Mouse (Mus musculus): ENCODE measurements at regions not wholly inside any gene's neighbourhood (a gene's known extent, or its start where the extent isn't known, plus 50 kb on each side); places are given as distances from the start of the nearest gene placed in this dataset. TPM values are rescaled to one million over a fixed set of nuclear protein-coding genes. Genes with fewer than 3 reads are reported as not detected.

GRCm38 (mm10) chr12:109399591-109399990 lies 53.0 kb upstream of the Dlk1 start:
- no peaks in the 10 kb centered on the region for H3K36me3 ChIP-seq (ENCODE audit: insufficient read depth)
- DNase-seq (peak; percentile 85), ATAC-seq (ENCODE audit: insufficient read depth) (peak; percentile 0; the same call in 1 of the 2 replicates)
- no peaks in the 10 kb centered on the region for H3K9me3 ChIP-seq (ENCODE audit: low read depth, low read length)
- 8% methylated on average over 22 of the region's 22 CpGs for WGBS
- TF ChIP-seq CTCF (IDR thresholded peaks at IDR 0.05; ENCODE audit: low read depth): no peak
- no peaks in the 10 kb centered on the region for H3K27me3 ChIP-seq (ENCODE audit: insufficient read depth, low read length)
- 0 out of 2 replicates have a peak overlapping the region, but pooled peaks have one; percentile 14 for H3K9ac ChIP-seq
- H3K4me3 ChIP-seq (ENCODE audit: low read depth, low read length): no peak overlapping the region
- H3K4me1 ChIP-seq (ENCODE audit: insufficient read depth): peaks cover 57% of the 10 kb centered on the region
- peak overlapping the region; percentile 47 for H3K4me2 ChIP-seq
- H3K27ac ChIP-seq (ENCODE audit: low read depth): peak overlapping the region; percentile 91

GRCm38 (mm10) chr12:109400041-109400440 lies 52.6 kb upstream of the Dlk1 start:
- TF ChIP-seq CTCF (IDR thresholded peaks at IDR 0.05; ENCODE audit: low read depth): no peak
- no peaks in the 10 kb centered on the region for H3K36me3 ChIP-seq (ENCODE audit: insufficient read depth)
- H3K27ac ChIP-seq (ENCODE audit: low read depth): peak overlapping the region; percentile 91
- H3K27me3 ChIP-seq (ENCODE audit: insufficient read depth, low read length): no peaks in the 10 kb centered on the region
- no peak overlapping the region for H3K4me3 ChIP-seq (ENCODE audit: low read depth, low read length)
- no peaks in the 10 kb centered on the region for H3K9me3 ChIP-seq (ENCODE audit: low read depth, low read length)
- peaks cover 57% of the 10 kb centered on the region for H3K4me1 ChIP-seq (ENCODE audit: insufficient read depth)
- WGBS: 63% methylated on average over 7 of the region's 7 CpGs
- no peak for ATAC-seq (ENCODE audit: insufficient read depth)
- peak overlapping the region; percentile 47 for H3K4me2 ChIP-seq
- H3K9ac ChIP-seq: 0 out of 2 replicates have a peak overlapping the region, but pooled peaks have one; percentile 14
- DNase-seq: no peak

- no peaks in the 10 kb centered on the region for H3K36me3 ChIP-seq (ENCODE audit: insufficient read depth)
- peaks cover 57% of the 10 kb centered on the region for H3K4me1 ChIP-seq (ENCODE audit: insufficient read depth)
- no peak overlapping the region for H3K9ac ChIP-seq
- DNase-seq (peak; percentile 81), ATAC-seq (ENCODE audit: insufficient read depth) (no peak)
- H3K4me3 ChIP-seq (ENCODE audit: low read depth, low read length): no peak overlapping the region
- no peaks in the 10 kb centered on the region for H3K27me3 ChIP-seq (ENCODE audit: insufficient read depth, low read length)
- H3K9me3 ChIP-seq (ENCODE audit: low read depth, low read length): no peaks in the 10 kb centered on the region
- H3K4me2 ChIP-seq: no peak overlapping the region
- peak; percentile 84 for TF ChIP-seq CTCF (IDR thresholded peaks at IDR 0.05; ENCODE audit: low read depth)
- peak overlapping the region; percentile 91 for H3K27ac ChIP-seq (ENCODE audit: low read depth)
- 40% methylated on average over 15 of the region's 15 CpGs for WGBS
Observed at GRCm38 (mm10) chr12:109400936-109401586, 51.6 kb upstream of the Dlk1 start.

GRCm38 (mm10) chr12:109401696-109402095 lies 50.9 kb upstream of the Dlk1 start:
- Histone ChIP-seq H3K27me3 (ENCODE audit: insufficient read depth, low read length) (no peaks in the 10 kb centered on the region), H3K4me2 (0 out of 2 replicates have a peak overlapping the region, but pooled peaks have one; percentile 8), H3K4me3 (ENCODE audit: low read depth, low read length) (no peak overlapping the region), H3K4me1 (ENCODE audit: insufficient read depth) (peaks cover 57% of the 10 kb centered on the region), H3K9me3 (ENCODE audit: low read depth, low read length) (no peaks in the 10 kb centered on the region), H3K9ac (no peak overlapping the region), H3K36me3 (ENCODE audit: insufficient read depth) (no peaks in the 10 kb centered on the region), H3K27ac (ENCODE audit: low read depth) (peak overlapping the region; percentile 91)
- 42% methylated on average over 6 of the region's 6 CpGs for WGBS
- no peak for TF ChIP-seq CTCF (IDR thresholded peaks at IDR 0.05; ENCODE audit: low read depth)
- DNase-seq (peak; percentile 28), ATAC-seq (ENCODE audit: insufficient read depth) (no peak; the same call in 1 of the 2 replicates)

- Histone ChIP-seq H3K4me1 (ENCODE audit: insufficient read depth) (peaks cover 57% of the 10 kb centered on the region), H3K9ac (no peak overlapping the region)
Observed at GRCm38 (mm10) chr12:109402226-109402625, 50.4 kb upstream of the Dlk1 start.

More at GRCm38 (mm10) chr12:109402226-109402625, 50.4 kb upstream of the Dlk1 start:
- TF ChIP-seq CTCF (IDR thresholded peaks at IDR 0.05; ENCODE audit: low read depth): no peak
- ATAC-seq (ENCODE audit: insufficient read depth): peak; percentile 72
- H3K27me3 ChIP-seq (ENCODE audit: insufficient read depth, low read length): no peaks in the 10 kb centered on the region
- 0 out of 2 replicates have a peak overlapping the region, but pooled peaks have one; percentile 15 for H3K4me2 ChIP-seq
- H3K9me3 ChIP-seq (ENCODE audit: low read depth, low read length): no peaks in the 10 kb centered on the region
- peak; percentile 91 for DNase-seq
- H3K36me3 ChIP-seq (ENCODE audit: insufficient read depth): no peaks in the 10 kb centered on the region
- H3K4me3 ChIP-seq (ENCODE audit: low read depth, low read length): no peak overlapping the region
- H3K27ac ChIP-seq (ENCODE audit: low read depth): peak overlapping the region; percentile 91
- 4% methylated on average over 9 of the region's 9 CpGs for WGBS

Small RNA genes in the stretch of these regions (microRNA-seq; reads per million reads assigned to microRNA genes)
- gene Gm22234 (ENCODE audit: borderline number of aligned reads): not detected
- gene Gm25297 (ENCODE audit: borderline number of aligned reads): not detected
